Mouse (Mus musculus): Measurements from ENCODE around the gene Ovol3. TPM values are rescaled to one million over a fixed set of nuclear protein-coding genes. Genes with fewer than 3 reads are reported as not detected.

Gene Ovol3
- polyA plus RNA-seq, 1 experiment = not detected

GRCm38 (mm10) chr7:30198481-30198971 lies 37.0 kb downstream of the Ovol3 start, which contains the start of gene Capns1:
Capns1 (minus strand) TSS chr7:30198811.
- DNase-seq (ENCODE audit: low read depth, low spot score) = no peak
- WGBS = 9% methylated on average over 8 of the region's 8 CpGs

GRCm38 (mm10) chr7:30197592-30198129 lies 37.9 kb downstream of the Ovol3 start:
- WGBS = 70% methylated on average over 5 of the region's 5 CpGs
- no peak for DNase-seq (ENCODE audit: low read depth, low spot score)

- no peak for DNase-seq (ENCODE audit: low read depth, low spot score)
These were observed 39.4 kb downstream of the Ovol3 start for GRCm38 (mm10) chr7:30196171-30196570.

GRCm38 (mm10) chr7:30195461-30195860 lies 40.1 kb downstream of the Ovol3 start:
- WGBS = 24% methylated on average over 6 of the region's 6 CpGs
- no peak for DNase-seq (ENCODE audit: low read depth, low spot score)

More at GRCm38 (mm10) chr7:30196171-30196570, 39.4 kb downstream of the Ovol3 start:
- WGBS = 39% methylated on average over 6 of the region's 6 CpGs

GRCm38 (mm10) chr7:30194884-30195283 lies 40.6 kb downstream of the Ovol3 start:
- under 1% methylated on average over 28 of the region's 28 CpGs for whole genome bisulfite sequencing
- peak; percentile 93 for DNase-seq (ENCODE audit: low read depth, low spot score)

- WGBS = 1% methylated on average over 26 of the region's 26 CpGs
- no peak for DNase-seq (ENCODE audit: low read depth, low spot score)
These were observed 41.3 kb downstream of the Ovol3 start for GRCm38 (mm10) chr7:30194101-30194831.

GRCm38 (mm10) chr7:30193581-30194100 lies 41.9 kb downstream of the Ovol3 start:
- 3% methylated on average over 26 of the region's 26 CpGs for WGBS
- DNase-seq (ENCODE audit: low read depth, low spot score) = no peak

- DNase-seq (ENCODE audit: low read depth, low spot score) = no peak
- 61% methylated on average over 9 of the region's 9 CpGs for WGBS
These were observed 42.5 kb downstream of the Ovol3 start for GRCm38 (mm10) chr7:30193013-30193412.

- no peak for DNase-seq (ENCODE audit: low read depth, low spot score)
- WGBS = 91% methylated on average over 12 of the region's 12 CpGs
These were observed 43.4 kb downstream of the Ovol3 start for GRCm38 (mm10) chr7:30192088-30192487.

GRCm38 (mm10) chr7:30189116-30189491 lies 46.4 kb downstream of the Ovol3 start:
- DNase-seq (ENCODE audit: low read depth, low spot score) = no peak

GRCm38 (mm10) chr7:30188344-30189115 lies 47.0 kb downstream of the Ovol3 start:
- 72% methylated on average over 12 of the region's 12 CpGs for WGBS
- no peak for DNase-seq (ENCODE audit: low read depth, low spot score)

More at GRCm38 (mm10) chr7:30189116-30189491, 46.4 kb downstream of the Ovol3 start:
- 77% methylated on average over 4 of the region's 4 CpGs for WGBS

GRCm38 (mm10) chr7:30184641-30185348 lies 50.7 kb downstream of the Ovol3 start:
- 77% methylated on average over 13 of the region's 13 CpGs for WGBS
- DNase-seq (ENCODE audit: low read depth, low spot score) = no peak

- peak; percentile 98 for DNase-seq (ENCODE audit: low read depth, low spot score)
- under 1% methylated on average over 11 of the region's 11 CpGs for WGBS
These were observed 51.6 kb downstream of the Ovol3 start, which contains the start of gene Cox7a1 for GRCm38 (mm10) chr7:30183879-30184289. Cox7a1 (plus strand) TSS chr7:30184144.

Other genes starting within 250 kb of the Ovol3 start
- 1.1 and 2.5 TPM in 2 replicates for gene Zfp14, start 184.3 kb downstream of the Ovol3 start, polyA plus RNA-seq (2012; rRNA removed)
- gene Zfp82, start 162.8 kb downstream of the Ovol3 start, polyA plus RNA-seq (2012; rRNA removed) = 0.25 and 0.35 TPM in 2 replicates
- gene Gm26920, start 145.3 kb downstream of the Ovol3 start, polyA plus RNA-seq (2012; rRNA removed) = 0.25 TPM in 1 of 2 replicates, not detected in the other
- 1.0 and 1.2 TPM in 2 replicates for gene Zfp566, start 145.2 kb downstream of the Ovol3 start, polyA plus RNA-seq (2012; rRNA removed)
- 11.4 and 12.5 TPM in 2 replicates for gene Zfp260, start 140.9 kb downstream of the Ovol3 start, polyA plus RNA-seq (2012; rRNA removed)
- gene Zfp382, start 113.8 kb downstream of the Ovol3 start, polyA plus RNA-seq (2012; rRNA removed) = 0.20 and 1.2 TPM in 2 replicates
- gene Zfp146, start 66.0 kb downstream of the Ovol3 start, polyA plus RNA-seq (2012; rRNA removed) = 8.8 and 11.3 TPM in 2 replicates
- 90.2 and 179 TPM in 2 replicates for gene Cox7a1, start 51.6 kb downstream of the Ovol3 start, polyA plus RNA-seq (2012; rRNA removed)
- gene Capns1, start 36.9 kb downstream of the Ovol3 start, polyA plus RNA-seq (2012; rRNA removed) = 636 and 641 TPM in 2 replicates
- gene Polr2i, start 3.8 kb downstream of the Ovol3 start, polyA plus RNA-seq (2012; rRNA removed) = 100 and 106 TPM in 2 replicates
- 56.3 and 57.3 TPM in 2 replicates for gene Tbcb, start 3.5 kb downstream of the Ovol3 start, polyA plus RNA-seq (2012; rRNA removed)
- gene Thap8, start 44.4 kb upstream of the Ovol3 start, polyA plus RNA-seq (2012; rRNA removed) = 0.15 TPM in 1 of 2 replicates, not detected in the other
- gene Wdr62, start 44.7 kb upstream of the Ovol3 start, polyA plus RNA-seq (2012; rRNA removed) = 14.0 and 16.5 TPM in 2 replicates
- gene Clip3, start 56.0 kb upstream of the Ovol3 start, polyA plus RNA-seq (2012; rRNA removed) = 4.0 and 4.9 TPM in 2 replicates
- 81.0 and 96.8 TPM in 2 replicates for gene Alkbh6, start 73.0 kb upstream of the Ovol3 start, polyA plus RNA-seq (2012; rRNA removed)
- 18.4 and 23.2 TPM in 2 replicates for gene Syne4, start 79.1 kb upstream of the Ovol3 start, polyA plus RNA-seq (2012; rRNA removed)
- gene E130208F15Rik, start 86.0 kb upstream of the Ovol3 start, polyA plus RNA-seq (2012; rRNA removed) = 0.31 and 0.74 TPM in 2 replicates
- gene Sdhaf1, start 88.2 kb upstream of the Ovol3 start, polyA plus RNA-seq (2012; rRNA removed) = 12.1 and 13.9 TPM in 2 replicates
- gene Lrfn3, start 127.0 kb upstream of the Ovol3 start, polyA plus RNA-seq (2012; rRNA removed) = 12.7 and 13.1 TPM in 2 replicates
- 109 and 121 TPM in 2 replicates for gene Tyrobp, start 178.0 kb upstream of the Ovol3 start, polyA plus RNA-seq (2012; rRNA removed)
- 18.0 and 22.2 TPM in 2 replicates for gene Hcst, start 184.1 kb upstream of the Ovol3 start, polyA plus RNA-seq (2012; rRNA removed)
- 8.6 and 9.0 TPM in 2 replicates for gene Nfkbid, start 186.0 kb upstream of the Ovol3 start, polyA plus RNA-seq (2012; rRNA removed)
- 54.6 and 86.3 TPM in 2 replicates for gene Aplp1, start 209.8 kb upstream of the Ovol3 start, polyA plus RNA-seq (2012; rRNA removed)
- gene Kirrel2, start 222.0 kb upstream of the Ovol3 start, polyA plus RNA-seq (2012; rRNA removed) = 0.06 and 0.08 TPM in 2 replicates
- gene Nphs1, start 222.6 kb upstream of the Ovol3 start, polyA plus RNA-seq (2012; rRNA removed) = 0.17 and 0.18 TPM in 2 replicates